Mouse (Mus musculus) duodenum, adult 2 months (tissue): ENCODE measurements around the gene Kdm2b. TPM values are rescaled to one million over a fixed set of nuclear protein-coding genes. Genes with fewer than 3 reads are reported as not detected.

ENCODE experiments used
- polyA plus RNA-seq: library from polyadenylated mRNA; depleted of rRNA; stranded (reverse); fragments of >200 nt; gene quantifications from 2 replicates; pipeline ENCODE4 v1.2.3, GENCODE M21; 2012; ENCODE audit warnings: low replicate concordance; rRNA removed

Kdm2b gene
- 8.0 and 9.5 TPM in 2 replicates for polyA plus RNA-seq

GRCm38 (mm10) chr5:122989551-122990330 is at the start of gene Kdm2b:
Gene Kdm2b (minus strand): TSS chr5:122989823.

GRCm38 (mm10) chr5:123014753-123015701 is 25.4 kb upstream of the Kdm2b start, which contains the start of gene Orai1:
Gene Orai1 (plus strand): TSS chr5:123015074.

GRCm38 (mm10) chr5:122849521-122850318 is 139.9 kb downstream of the Kdm2b start, which contains the start of gene Rnf34:
Gene Rnf34 (plus strand): TSS chr5:122850048.

GRCm38 (mm10) chr5:122820777-122821523 is 168.7 kb downstream of the Kdm2b start, which contains the start of gene Anapc5:
Gene Anapc5 (minus strand): TSS chr5:122821339.

Other genes with a start within 250 kb of the Kdm2b start
- 4.9 and 11.0 TPM in 2 replicates for gene Camkk2, start 210.4 kb downstream of the Kdm2b start, polyA plus RNA-seq
- gene Anapc5, start 168.5 kb downstream of the Kdm2b start, polyA plus RNA-seq, result 86.4 and 87.2 TPM in 2 replicates
- 3.1 and 3.9 TPM in 2 replicates for gene Rnf34, start 139.8 kb downstream of the Kdm2b start, polyA plus RNA-seq
- gene Orai1, start 25.3 kb upstream of the Kdm2b start, polyA plus RNA-seq, result 143 and 198 TPM in 2 replicates
- gene Morn3, start 57.2 kb upstream of the Kdm2b start, polyA plus RNA-seq, result not detected in 2 replicates
- gene Tmem120b, start 78.6 kb upstream of the Kdm2b start, polyA plus RNA-seq, result 2.2 and 3.2 TPM in 2 replicates
- gene Rhof, start 142.9 kb upstream of the Kdm2b start, polyA plus RNA-seq, result 31.4 and 60.3 TPM in 2 replicates
- gene Setd1b, start 152.4 kb upstream of the Kdm2b start, polyA plus RNA-seq, result 10.4 and 11.5 TPM in 2 replicates
- gene Psmd9, start 179.6 kb upstream of the Kdm2b start, polyA plus RNA-seq, result 14.0 and 17.9 TPM in 2 replicates
- 15.8 and 20.6 TPM in 2 replicates for gene Hpd, start 192.9 kb upstream of the Kdm2b start, polyA plus RNA-seq